Mouse (Mus musculus): ENCODE measurements around the gene Zdhhc11. TPM values are rescaled to one million over a fixed set of nuclear protein-coding genes. Genes with fewer than 3 reads are reported as not detected.

Gene Zdhhc11
- not detected for total RNA-seq (2023)

GRCm38 (mm10) chr13:73963551-73963950 is at the start of gene Zdhhc11:
Gene Zdhhc11 (plus strand): TSS chr13:73963851.

GRCm38 (mm10) chr13:73937321-73938176 is 26.1 kb upstream of the Zdhhc11 start, which contains the start of the genes Trip13 and Brd9:
Gene Trip13 (minus strand): TSS chr13:73937784.
Gene Brd9 (plus strand): TSS chr13:73937811.

GRCm38 (mm10) chr13:74008948-74009718 is 45.5 kb downstream of the Zdhhc11 start, which contains the start of gene Tppp:
Gene Tppp (plus strand): TSS chr13:74009407.

Other genes starting within 250 kb of the Zdhhc11 start
- gene Slc12a7, start 230.8 kb upstream of the Zdhhc11 start, total RNA-seq (2023) = 1 to 10 TPM; 8.8 to 9.5 TPM
- gene Nkd2, start 116.2 kb upstream of the Zdhhc11 start, total RNA-seq (2023) = not detected
- gene Trip13, start 26.1 kb upstream of the Zdhhc11 start, total RNA-seq (2023) = 1 to 10 TPM; 2.6 to 4.6 TPM
- gene Brd9, start 26.0 kb upstream of the Zdhhc11 start, total RNA-seq (2023) = 100 to 1,000 TPM; 104 to 113 TPM
- under 1 TPM; 0.17 to 0.56 TPM for gene Tppp, start 45.6 kb downstream of the Zdhhc11 start, total RNA-seq (2023)
- 10 to 100 TPM; 14.3 to 17.2 TPM for gene Cep72, start 98.4 kb downstream of the Zdhhc11 start, total RNA-seq (2023)
- gene Slc9a3, start 157.6 kb downstream of the Zdhhc11 start, total RNA-seq (2023) = not detected
- 10 to 100 TPM; 46.9 to 52.2 TPM for gene Exoc3, start 244.9 kb downstream of the Zdhhc11 start, total RNA-seq (2023)

Measured in B cell, adult 67 days (primary cell).